Comparison of ENCODE assay signal across 15 mouse cellular contexts in genomic region chr9:79869512-79869911, GRCm38 (mm10).
DNase-seq lines count a peak whose midpoint lies in the region; ATAC-seq and TF ChIP-seq lines count a peak whose summit lies in the region.
"Had no signal": no experiment of that assay in that cellular context is flagged by ENCODE, and none has a peak within 500 bp of the region (broad histone marks: within the 10 kb centered on the region; RNA-seq: fewer than 3 reads in every experiment).

No protein-coding gene starts in this region.

- no peak overlapping the region for H3K9ac ChIP-seq in liver, adult 2 months (ENCODE audit: low read depth, low read length)
- H3K9ac ChIP-seq in liver, embryonic 11.5 days (ENCODE audit: low read depth, low read length): no peak overlapping the region
- no peak overlapping the region for H3K9ac ChIP-seq in midbrain, embryonic 11.5 days (ENCODE audit: low read length)
- no peak overlapping the region for H3K9ac ChIP-seq in midbrain, embryonic 14.5 days (replicated peaks; ENCODE audit: low read length)
- H3K9ac ChIP-seq in liver, postnatal 0 days (replicated peaks): no peak overlapping the region
- H3K9ac ChIP-seq in stomach, embryonic 16.5 days (ENCODE audit: low read length): no peak overlapping the region
- H3K9ac ChIP-seq: forebrain, embryonic 12.5 days; hindbrain, embryonic 12.5 days; limb, embryonic 13.5 days had no signal

- WGBS in liver, adult 2 months: 19% methylated on average over 5 of the region's 5 CpGs
- 67% methylated on average over 5 of the region's 5 CpGs for WGBS in liver, embryonic 11.5 days
- WGBS in midbrain, embryonic 11.5 days: 86% methylated on average over 5 of the region's 5 CpGs
- WGBS in midbrain, embryonic 14.5 days: 75% methylated on average over 5 of the region's 5 CpGs
- 46% methylated on average over 5 of the region's 5 CpGs for WGBS in liver, postnatal 0 days (ENCODE audit: insufficient replicate concordance)
- WGBS in stomach, embryonic 16.5 days: 24% methylated on average over 5 of the region's 5 CpGs

- TF ChIP-seq POLR2A in liver, adult 2 months (IDR thresholded peaks at IDR 0.05; ENCODE audit: extremely low read depth, insufficient read depth, low read length): no peak

- no peaks in the 10 kb centered on the region for H3K79me2 ChIP-seq in liver, adult 2 months (ENCODE audit: control insufficient read depth, insufficient read depth, low read length)

- no peak overlapping the region for H3K4me2 ChIP-seq in liver, embryonic 11.5 days
- no peak overlapping the region for H3K4me2 ChIP-seq in midbrain, embryonic 11.5 days
- H3K4me2 ChIP-seq in midbrain, embryonic 14.5 days (ENCODE audit: low read length): no peak overlapping the region
- peak overlapping the region; percentile 18; the same call in 1 of the 2 replicates for H3K4me2 ChIP-seq in liver, postnatal 0 days (ENCODE audit: low read depth, low read length)
- no peak overlapping the region for H3K4me2 ChIP-seq in stomach, embryonic 16.5 days (ENCODE audit: low read depth, low read length)
- H3K4me2 ChIP-seq: forebrain, embryonic 12.5 days; heart, embryonic 11.5 days; hindbrain, embryonic 12.5 days; limb, embryonic 13.5 days had no signal

- H3K4me3 ChIP-seq in liver, adult 2 months (ENCODE audit: insufficient read depth, low read depth, low read length): no peak overlapping the region
- H3K4me3 ChIP-seq in liver, embryonic 11.5 days (ENCODE audit: low read depth, low read length): no peak overlapping the region
- no peak overlapping the region for H3K4me3 ChIP-seq in midbrain, embryonic 11.5 days (ENCODE audit: low read depth, low read length)
- H3K4me3 ChIP-seq in midbrain, embryonic 14.5 days (replicated peaks; ENCODE audit: low read depth, low read length): no peak overlapping the region
- no peak overlapping the region for H3K4me3 ChIP-seq in liver, postnatal 0 days (ENCODE audit: low read depth, low read length)
- H3K4me3 ChIP-seq in stomach, embryonic 16.5 days (replicated peaks; ENCODE audit: low read length): no peak overlapping the region
- H3K4me3 ChIP-seq: forebrain, embryonic 12.5 days; hindbrain, embryonic 12.5 days; limb, embryonic 13.5 days had no signal

- peak; percentile 26 for DNase-seq in liver, adult 2 months (ENCODE audit: extremely low read depth, low read depth, low spot score)
- DNase-seq in liver, embryonic 11.5 days (ENCODE audit: low spot score): no peak
- DNase-seq in midbrain, embryonic 11.5 days (ENCODE audit: low spot score, missing footprints): no peak
- DNase-seq in midbrain, embryonic 14.5 days: no peak
- DNase-seq in liver, postnatal 0 days: no peak
- DNase-seq in spleen, postnatal 36 days (ENCODE audit: low spot score in 2 of 2): no peak
- DNase-seq: cerebellum, adult 8-10 months; heart, postnatal 10 days; retina, postnatal 1 day; thymus, postnatal 25 days had no signal

- no peak for ATAC-seq in liver, embryonic 11.5 days (replicated peaks; ENCODE audit: low FRiP score)
- ATAC-seq in midbrain, embryonic 11.5 days (ENCODE audit: low FRiP score): peak; percentile 63; the same call in 1 of the 2 replicates
- no peak for ATAC-seq in midbrain, embryonic 14.5 days (ENCODE audit: low FRiP score, low TSS enrichment)
- peak; percentile 62 for ATAC-seq in liver, postnatal 0 days
- peak; percentile 69 for ATAC-seq in stomach, embryonic 16.5 days (ENCODE audit: insufficient read depth, low FRiP score)

- no peaks in the 10 kb centered on the region for H3K9me3 ChIP-seq in liver, embryonic 11.5 days (ENCODE audit: control insufficient read depth, low read length)
- H3K9me3 ChIP-seq in midbrain, embryonic 11.5 days (ENCODE audit: control insufficient read depth, low read length): no peaks in the 10 kb centered on the region
- no peaks in the 10 kb centered on the region for H3K9me3 ChIP-seq in midbrain, embryonic 14.5 days (ENCODE audit: control insufficient read depth, low read length)
- no peaks in the 10 kb centered on the region for H3K9me3 ChIP-seq in liver, postnatal 0 days (ENCODE audit: low read length)
- H3K9me3 ChIP-seq in stomach, embryonic 16.5 days (replicated peaks; ENCODE audit: control insufficient read depth, low read length): no peaks in the 10 kb centered on the region
- H3K9me3 ChIP-seq: forebrain, embryonic 12.5 days; hindbrain, embryonic 12.5 days; limb, embryonic 13.5 days had no signal

- TF ChIP-seq CTCF in liver, adult 2 months (IDR thresholded peaks at IDR 0.05; ENCODE audit: low read depth, low read length): no peak
- TF ChIP-seq CTCF in liver, postnatal 0 days (IDR thresholded peaks at IDR 0.05; ENCODE audit: low read depth): no peak

- no peak overlapping the region for H3K27ac ChIP-seq in liver, adult 2 months (replicated peaks; ENCODE audit: insufficient read depth, low read depth, low read length)
- no peak overlapping the region for H3K27ac ChIP-seq in liver, embryonic 11.5 days (ENCODE audit: low read depth, low read length)
- no peak overlapping the region for H3K27ac ChIP-seq in midbrain, embryonic 11.5 days (ENCODE audit: low read depth, low read length)
- H3K27ac ChIP-seq in midbrain, embryonic 14.5 days (replicated peaks; ENCODE audit: low read depth, low read length): no peak overlapping the region
- no peak overlapping the region for H3K27ac ChIP-seq in liver, postnatal 0 days (ENCODE audit: low read depth)
- peak overlapping the region; percentile 38; the same call in 1 of the 2 replicates for H3K27ac ChIP-seq in stomach, embryonic 16.5 days (ENCODE audit: low read length)
- H3K27ac ChIP-seq: forebrain, embryonic 12.5 days; hindbrain, embryonic 12.5 days; limb, embryonic 13.5 days had no signal

- H3K27me3 ChIP-seq in liver, adult 2 months (ENCODE audit: control insufficient read depth, insufficient read depth, low read length): no peaks in the 10 kb centered on the region
- H3K27me3 ChIP-seq in liver, embryonic 11.5 days (replicated peaks; ENCODE audit: control insufficient read depth, insufficient read depth, low read length): no peaks in the 10 kb centered on the region
- H3K27me3 ChIP-seq in midbrain, embryonic 11.5 days (ENCODE audit: control insufficient read depth, insufficient read depth, low read length): no peaks in the 10 kb centered on the region
- H3K27me3 ChIP-seq in midbrain, embryonic 14.5 days (ENCODE audit: control insufficient read depth, insufficient read depth, low read length): no peaks in the 10 kb centered on the region
- no peaks in the 10 kb centered on the region for H3K27me3 ChIP-seq in liver, postnatal 0 days (ENCODE audit: insufficient read depth, low read length)
- no peaks in the 10 kb centered on the region for H3K27me3 ChIP-seq in stomach, embryonic 16.5 days (ENCODE audit: control insufficient read depth, insufficient read depth, low read length)
- H3K27me3 ChIP-seq: forebrain, embryonic 12.5 days; hindbrain, embryonic 12.5 days; limb, embryonic 13.5 days had no signal

- peaks cover 12% of the 10 kb centered on the region for H3K4me1 ChIP-seq in liver, adult 2 months (ENCODE audit: control insufficient read depth, insufficient read depth, low read length)
- H3K4me1 ChIP-seq in liver, embryonic 11.5 days (replicated peaks; ENCODE audit: control insufficient read depth, insufficient read depth, low read length): no peaks in the 10 kb centered on the region
- H3K4me1 ChIP-seq in midbrain, embryonic 11.5 days (ENCODE audit: control insufficient read depth, insufficient read depth, low read length): no peaks in the 10 kb centered on the region
- no peaks in the 10 kb centered on the region for H3K4me1 ChIP-seq in midbrain, embryonic 14.5 days (ENCODE audit: control insufficient read depth, insufficient read depth, low read length)
- H3K4me1 ChIP-seq in liver, postnatal 0 days (ENCODE audit: insufficient read depth): peaks cover 10% of the 10 kb centered on the region; the same call in 1 of the 2 replicates
- H3K4me1 ChIP-seq in stomach, embryonic 16.5 days (ENCODE audit: control insufficient read depth, insufficient read depth, low read length): peaks cover 9% of the 10 kb centered on the region
- H3K4me1 ChIP-seq: limb, embryonic 13.5 days had no signal

- no peak for TF ChIP-seq EP300 in liver, postnatal 0 days (IDR thresholded peaks at IDR 0.05; ENCODE audit: low read depth)

- no peaks in the 10 kb centered on the region for H3K36me3 ChIP-seq in liver, adult 2 months (ENCODE audit: control insufficient read depth, insufficient read depth, low read length)
- H3K36me3 ChIP-seq in liver, embryonic 11.5 days (ENCODE audit: control insufficient read depth, insufficient read depth, low read length): no peaks in the 10 kb centered on the region
- H3K36me3 ChIP-seq in midbrain, embryonic 11.5 days (ENCODE audit: control insufficient read depth, insufficient read depth, low read length): no peaks in the 10 kb centered on the region
- H3K36me3 ChIP-seq in midbrain, embryonic 14.5 days (ENCODE audit: control insufficient read depth, insufficient read depth, low read length): no peaks in the 10 kb centered on the region
- no peaks in the 10 kb centered on the region for H3K36me3 ChIP-seq in liver, postnatal 0 days (replicated peaks; ENCODE audit: insufficient read depth, low read length)
- no peaks in the 10 kb centered on the region for H3K36me3 ChIP-seq in stomach, embryonic 16.5 days (ENCODE audit: control insufficient read depth, insufficient read depth, low read length)
- H3K36me3 ChIP-seq: forebrain, embryonic 12.5 days; hindbrain, embryonic 12.5 days; limb, embryonic 13.5 days had no signal

Comparison
In these comparisons a context has a peak if more than half of its experiments do, and no peak if none do; other contexts are left out.
1. ATAC-seq: peak in midbrain, embryonic 11.5 days (single experiment), liver, postnatal 0 days (single experiment) and stomach, embryonic 16.5 days (single experiment); none in liver, embryonic 11.5 days (single experiment) and midbrain, embryonic 14.5 days (single experiment).